Mouse (Mus musculus) heart, embryonic 16.5 days (tissue): ENCODE measurements around the gene Acvr1b. TPM values are rescaled to one million over a fixed set of nuclear protein-coding genes. Genes with fewer than 3 reads are reported as not detected.

Experiments
- ATAC-seq: fragments of 200-750 bp; cut with Nextera tagmentation; replicated peaks from 2 replicates; pipeline ENCODE4 v1.8.0; 2017; ENCODE audit warnings: moderate number of reproducible peaks; ENCODE audit not compliant: insufficient read depth, low FRiP score; ENCODE audit errors: extremely low read depth
- H3K27ac ChIP-seq: fragments of 300-500 bp; sonication (generic); 2 replicates; pipeline ENCODE4 v1.5.1; 2014; ENCODE audit warnings: mild to moderate bottlenecking, low read length, control low read depth, moderate library complexity
- H3K27me3 ChIP-seq: fragments of 300-500 bp; sonication (generic); 2 replicates; pipeline ENCODE4 v1.6.1; 2014; ENCODE audit warnings: low read length, mixed read lengths; ENCODE audit not compliant: control insufficient read depth, insufficient read depth
- H3K36me3 ChIP-seq: fragments of 300-500 bp; sonication (generic); 2 replicates; pipeline ENCODE4 v1.6.1; 2014; ENCODE audit not compliant: control insufficient read depth, insufficient read depth
- H3K4me1 ChIP-seq: fragments of 300-500 bp; sonication (generic); 2 replicates; pipeline ENCODE4 v1.6.1; 2014; ENCODE audit warnings: low read length, mixed read lengths; ENCODE audit not compliant: control insufficient read depth, insufficient read depth
- H3K4me2 ChIP-seq: fragments of 300-500 bp; sonication (generic); 2 replicates; pipeline ENCODE4 v1.6.1; 2014; ENCODE audit warnings: low read depth, mild to moderate bottlenecking, control low read depth, low read length
- H3K4me3 ChIP-seq: fragments of 300-500 bp; sonication (generic); 2 replicates; pipeline ENCODE4 v1.5.1; 2014; ENCODE audit warnings: mild to moderate bottlenecking, control low read depth, low read length
- H3K9ac ChIP-seq: fragments of 300-500 bp; sonication (generic); 2 replicates; pipeline ENCODE4 v1.6.1; 2014; ENCODE audit warnings: low read length, control low read depth
- H3K9me3 ChIP-seq: fragments of 300-500 bp; sonication (generic); replicated peaks from 2 replicates; pipeline ENCODE4 v1.6.1; 2016; ENCODE audit warnings: low read length; ENCODE audit not compliant: control insufficient read depth
- WGBS: fragments of 180-500 bp; shearing (Covaris S2); extraction: QIAGEN DNeasy Blood & Tissue Kit; methylation state at CpG from one replicate; pipeline ENCODE4 v1.1.7; 2014; 5-methylcytosine and 5-hydroxymethylcytosine counted together
- polyA plus RNA-seq: library from polyadenylated mRNA; unstranded; fragments of >200 nt; fragmentation: Nextera tagmentation; extraction: Ambion mirVana; gene quantifications from 2 replicates; pipeline ENCODE4 v1.2.1, GENCODE M21; 2015

Acvr1b gene
- polyA plus RNA-seq, 1 experiment from 2014 or later, result 7.1 TPM

DNA sequence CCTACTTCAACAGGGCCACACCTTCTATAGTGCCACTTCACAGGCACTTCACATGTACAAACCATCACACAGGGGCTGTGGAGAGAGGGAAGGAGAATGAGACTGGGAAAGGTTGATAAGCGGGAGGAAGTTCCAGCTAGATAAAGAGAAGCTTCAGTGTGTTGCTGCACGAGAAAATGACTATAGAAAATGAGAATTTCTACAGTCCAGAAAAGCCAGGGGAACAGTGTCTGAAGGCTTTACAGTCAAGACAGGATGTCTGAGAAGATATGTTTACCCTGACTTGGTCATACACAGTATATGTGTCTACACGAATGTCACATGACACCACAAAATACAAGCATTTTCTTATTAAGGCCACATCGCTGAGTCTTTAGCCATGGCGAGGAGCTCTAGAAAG is 4.0 kb upstream of the Acvr1b start:
- Histone ChIP-seq H3K4me1 (peaks cover 7% of the 10 kb centered on the region), H3K4me3 (no peak overlapping the region), H3K4me2 (no peak overlapping the region), H3K36me3 (no peaks in the 10 kb centered on the region), H3K9ac (no peak overlapping the region), H3K9me3 (no peaks in the 10 kb centered on the region), H3K27ac (no peak overlapping the region), H3K27me3 (no peaks in the 10 kb centered on the region)
- WGBS, result 64% methylated on average over 5 of the region's 5 CpGs
- no peak for ATAC-seq

DNA sequence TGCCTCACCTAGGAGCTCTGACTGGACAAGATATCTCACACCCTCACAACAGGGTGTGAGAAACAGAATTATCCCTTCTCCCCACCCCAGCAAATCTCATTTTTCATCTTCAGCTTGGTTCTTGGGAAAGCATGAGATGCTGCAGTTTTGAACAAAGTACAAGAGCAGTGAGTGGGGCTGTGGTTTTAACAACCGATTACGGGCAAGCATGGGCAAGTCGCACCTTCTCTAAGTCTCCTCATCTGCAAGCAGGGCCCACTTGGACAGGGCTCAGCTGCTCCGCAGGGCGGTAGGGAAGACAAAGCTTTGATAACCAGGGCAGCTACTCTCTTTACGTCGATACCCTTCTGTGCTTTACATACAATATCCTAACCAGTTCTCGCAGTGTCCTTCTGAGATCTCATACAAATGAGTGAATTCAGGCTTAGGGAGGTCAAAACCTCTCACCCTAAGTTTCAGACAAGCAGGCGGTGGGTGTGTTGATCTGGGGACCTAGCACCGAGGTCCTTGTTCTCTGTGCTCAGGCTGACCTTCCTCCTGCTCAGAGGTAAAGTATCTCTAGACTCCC is 3.4 kb upstream of the Acvr1b start:
- 81% methylated on average over 10 of the region's 10 CpGs for WGBS
- H3K27ac ChIP-seq, result no peak overlapping the region
- no peak overlapping the region for H3K4me3 ChIP-seq
- ATAC-seq, result no peak
- no peaks in the 10 kb centered on the region for H3K27me3 ChIP-seq
- H3K9me3 ChIP-seq, result no peaks in the 10 kb centered on the region
- no peak overlapping the region for H3K4me2 ChIP-seq
- H3K9ac ChIP-seq, result no peak overlapping the region
- H3K4me1 ChIP-seq, result peaks cover 13% of the 10 kb centered on the region
- H3K36me3 ChIP-seq, result no peaks in the 10 kb centered on the region

DNA sequence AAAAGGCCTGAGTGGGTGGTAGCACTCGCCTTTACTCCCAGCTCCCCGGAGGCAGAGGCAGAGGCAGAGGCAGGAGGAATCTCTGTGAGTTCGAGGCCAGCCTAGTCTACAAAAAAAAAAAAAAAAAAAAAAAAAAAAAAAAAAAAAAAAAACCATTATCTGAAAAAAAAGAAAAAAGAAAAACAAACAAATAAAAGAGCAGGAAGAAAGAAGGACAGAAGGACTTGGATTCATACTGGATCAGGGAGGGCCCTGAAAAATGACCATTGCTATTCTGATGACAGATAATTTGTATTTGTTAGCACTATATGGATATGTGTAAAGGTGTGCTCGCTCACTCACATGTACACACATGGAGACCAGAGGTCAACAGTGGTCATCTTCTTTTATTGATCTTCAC is 2.6 kb upstream of the Acvr1b start:
- 77% methylated on average over 4 of the region's 4 CpGs for WGBS
- no peak for ATAC-seq

DNA sequence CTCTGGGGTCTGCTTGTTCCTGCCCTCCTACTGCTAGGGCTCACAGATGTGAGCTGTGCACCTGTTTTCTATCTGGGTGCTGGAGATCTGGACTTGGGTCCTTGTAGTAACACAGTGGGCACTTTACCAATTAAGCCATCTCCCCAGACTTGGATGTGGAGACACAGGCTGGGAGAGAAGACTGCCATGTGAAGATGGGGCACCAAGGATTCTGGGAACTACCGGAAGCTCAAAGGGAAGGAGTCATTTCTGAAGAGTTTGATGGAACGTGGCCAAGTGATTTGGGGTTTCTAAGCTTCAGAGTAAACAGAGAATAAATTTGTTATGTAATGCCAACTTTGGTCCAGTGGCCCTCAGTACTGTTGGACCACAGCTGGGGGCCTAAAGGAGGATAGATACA is 1.9 kb upstream of the Acvr1b start:
- H3K36me3 ChIP-seq, result no peaks in the 10 kb centered on the region
- no peak overlapping the region for H3K27ac ChIP-seq
- H3K4me2 ChIP-seq, result no peak overlapping the region
- WGBS, result 82% methylated on average over 2 of the region's 2 CpGs
- no peak for ATAC-seq
- no peak overlapping the region for H3K9ac ChIP-seq
- H3K9me3 ChIP-seq, result no peaks in the 10 kb centered on the region
- peaks cover 23% of the 10 kb centered on the region for H3K4me1 ChIP-seq
- H3K27me3 ChIP-seq, result no peaks in the 10 kb centered on the region
- no peak overlapping the region for H3K4me3 ChIP-seq

More for the DNA sequence above, 2.6 kb upstream of the Acvr1b start:
- H3K27me3 ChIP-seq, result no peaks in the 10 kb centered on the region
- no peak overlapping the region for H3K4me2 ChIP-seq
- H3K4me1 ChIP-seq, result peaks cover 18% of the 10 kb centered on the region
- H3K27ac ChIP-seq, result no peak overlapping the region
- no peaks in the 10 kb centered on the region for H3K9me3 ChIP-seq
- H3K4me3 ChIP-seq, result no peak overlapping the region
- H3K9ac ChIP-seq, result no peak overlapping the region
- no peaks in the 10 kb centered on the region for H3K36me3 ChIP-seq

DNA sequence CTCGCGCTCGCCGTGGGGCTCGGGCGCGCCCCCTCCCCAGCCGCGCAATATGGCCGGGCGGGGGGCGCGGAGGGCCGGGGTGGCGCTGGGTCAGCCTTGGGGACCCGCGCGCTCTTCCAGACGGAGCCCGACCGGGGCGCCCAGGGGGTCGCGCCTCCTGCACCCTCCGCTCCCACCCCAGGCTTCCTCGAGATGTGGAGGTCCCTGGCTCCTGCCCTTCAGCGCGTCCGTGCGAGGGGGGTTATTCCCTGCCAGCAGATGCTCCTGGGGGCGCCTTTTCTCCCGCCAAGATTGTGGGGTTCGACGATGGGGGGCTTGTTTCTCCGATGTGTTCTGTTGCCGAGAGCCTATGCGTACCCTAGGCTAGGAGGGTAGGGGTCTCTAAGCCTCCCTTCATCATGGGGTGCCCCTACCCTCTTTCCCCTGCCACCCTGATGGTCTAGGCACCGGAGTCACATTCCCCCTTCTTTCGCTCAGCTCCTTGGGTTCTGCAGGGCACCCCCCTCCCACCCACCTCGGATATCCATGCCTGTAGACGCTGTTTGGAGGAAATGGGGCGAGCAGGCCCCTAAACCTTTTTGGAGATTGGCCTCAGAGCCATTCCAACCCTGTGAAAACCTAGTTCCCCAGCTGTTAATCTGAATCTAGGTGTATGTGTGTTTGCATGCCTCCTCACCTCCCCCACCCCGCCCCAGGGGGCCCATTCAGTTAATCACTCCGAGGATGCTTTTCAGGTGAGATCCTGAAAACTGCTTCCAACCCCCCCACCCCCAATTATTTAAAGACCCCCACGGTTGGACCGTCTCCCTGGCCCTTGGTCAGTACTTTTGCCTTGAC is 645 bp downstream of the Acvr1b start:
- H3K9me3 ChIP-seq, result no peaks in the 10 kb centered on the region
- no peaks in the 10 kb centered on the region for H3K36me3 ChIP-seq
- H3K9ac ChIP-seq, result peak overlapping the region; percentile 96
- H3K4me1 ChIP-seq, result peaks cover 45% of the 10 kb centered on the region
- 2% methylated on average over 32 of the region's 46 CpGs for WGBS
- H3K4me3 ChIP-seq, result peak overlapping the region; percentile 79
- no peaks in the 10 kb centered on the region for H3K27me3 ChIP-seq
- H3K4me2 ChIP-seq, result peak overlapping the region; percentile 78
- ATAC-seq, result peak; percentile 21; the same call in 1 of the 2 replicates
- H3K27ac ChIP-seq, result peak overlapping the region; percentile 78

DNA sequence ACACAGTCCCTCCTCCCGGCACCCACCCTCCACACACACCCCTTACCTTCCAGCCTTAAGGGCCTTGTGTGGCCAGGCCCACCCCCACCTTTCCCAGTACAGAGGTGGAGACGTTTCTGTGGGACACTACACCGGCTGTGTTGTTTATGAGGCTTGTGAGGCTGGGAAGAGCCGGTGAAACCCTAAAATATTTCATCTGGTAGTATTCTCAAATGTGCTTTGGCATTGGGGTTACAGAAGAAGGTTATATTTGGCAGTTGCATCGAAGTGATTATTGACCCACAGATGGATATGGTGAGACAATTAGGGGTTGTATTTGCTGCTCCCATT is 1.2 kb downstream of the Acvr1b start:
- H3K4me1 ChIP-seq, result peaks cover 49% of the 10 kb centered on the region
- no peak for ATAC-seq
- H3K27me3 ChIP-seq, result no peaks in the 10 kb centered on the region
- peak overlapping the region; percentile 89 for H3K27ac ChIP-seq
- 11% methylated on average over 5 of the region's 5 CpGs for WGBS
- H3K9ac ChIP-seq, result peak overlapping the region; percentile 96
- H3K36me3 ChIP-seq, result no peaks in the 10 kb centered on the region
- H3K9me3 ChIP-seq, result no peaks in the 10 kb centered on the region
- peak overlapping the region; percentile 79 for H3K4me3 ChIP-seq
- H3K4me2 ChIP-seq, result peak overlapping the region; percentile 78

DNA sequence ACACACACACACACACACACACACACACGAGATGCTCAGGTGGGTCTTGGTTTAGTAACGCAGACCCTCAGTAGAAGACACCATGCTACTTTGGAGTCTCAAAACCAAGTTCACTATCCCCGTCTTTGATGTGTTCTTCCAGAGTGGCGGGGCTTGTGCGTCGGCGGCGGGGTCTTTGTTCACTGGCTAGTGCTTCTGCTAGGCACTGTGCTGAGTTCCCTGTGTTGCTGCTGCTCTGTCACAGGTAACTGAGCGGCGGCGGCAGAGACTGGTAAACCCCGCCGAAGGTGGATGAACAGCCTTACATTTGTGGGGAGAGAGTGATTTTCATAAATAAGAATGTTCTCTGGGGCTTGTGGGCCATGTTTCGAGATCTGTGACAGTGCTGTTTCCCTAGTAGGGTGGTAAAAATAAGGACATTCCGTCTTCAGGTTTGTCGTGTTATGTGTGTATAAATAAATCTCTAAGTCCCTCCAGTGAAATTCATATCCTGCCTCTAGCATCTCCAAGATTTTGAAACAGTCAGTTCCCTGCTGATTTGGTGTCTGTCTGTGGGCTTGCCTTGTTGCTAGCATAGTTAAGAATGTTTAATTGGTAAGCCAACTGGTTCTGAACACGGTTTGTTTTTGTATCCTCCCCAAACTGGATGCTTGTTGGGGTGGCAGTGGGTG is 1.9 kb downstream of the Acvr1b start:
- Histone ChIP-seq H3K9ac (peak overlapping the region; percentile 96), H3K27me3 (no peaks in the 10 kb centered on the region), H3K27ac (peak overlapping the region; percentile 89), H3K4me3 (peak overlapping the region; percentile 79), H3K4me2 (peak overlapping the region; percentile 78), H3K36me3 (no peaks in the 10 kb centered on the region), H3K4me1 (peaks cover 56% of the 10 kb centered on the region), H3K9me3 (no peaks in the 10 kb centered on the region)
- no peak for ATAC-seq
- WGBS, result 23% methylated on average over 17 of the region's 17 CpGs

DNA sequence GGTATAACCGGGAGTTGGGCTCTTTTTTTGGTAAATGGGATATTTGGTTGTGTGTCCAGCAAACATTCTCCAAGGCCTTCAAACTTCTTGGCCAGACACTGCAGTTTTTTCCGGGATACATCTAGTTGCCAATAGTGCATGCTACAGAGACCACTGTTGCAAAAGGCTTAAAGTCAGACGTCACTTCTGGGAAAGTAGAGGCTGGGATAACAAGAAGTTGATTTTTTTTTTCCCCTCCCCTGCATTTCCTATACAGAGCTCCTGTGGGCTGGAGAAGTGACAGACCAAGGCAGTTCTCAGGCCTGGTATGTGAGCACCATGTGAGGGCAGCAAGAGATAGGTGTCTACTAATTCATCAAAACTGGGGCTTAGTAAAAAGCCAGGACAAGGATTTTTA is 2.4 kb downstream of the Acvr1b start:
- Histone ChIP-seq H3K36me3 (no peaks in the 10 kb centered on the region), H3K27me3 (no peaks in the 10 kb centered on the region), H3K9ac (peak overlapping the region; percentile 96; the same call in 1 of the 2 replicates), H3K4me3 (peak overlapping the region; percentile 79; the same call in 1 of the 2 replicates), H3K9me3 (no peaks in the 10 kb centered on the region), H3K4me2 (peak overlapping the region; percentile 78), H3K27ac (peak overlapping the region; percentile 89), H3K4me1 (peaks cover 59% of the 10 kb centered on the region)
- ATAC-seq, result no peak
- 26% methylated on average over 3 of the region's 3 CpGs for WGBS
